Mouse (Mus musculus) hindbrain, embryonic 11.5 days (tissue): ENCODE data around the gene 0610037L13Rik. TPM values are rescaled to one million over a fixed set of nuclear protein-coding genes. Genes with fewer than 3 reads are reported as not detected.

Source experiments
- ATAC-seq: fragments of 200-750 bp; cut with Nextera tagmentation; 2 replicates; pipeline ENCODE4 v1.8.0; 2017; ENCODE audit warnings: mild to moderate bottlenecking, moderate TSS enrichment, moderate library complexity; ENCODE audit not compliant: low FRiP score
- DNase-seq: peaks from one replicate; pipeline ENCODE4 v3.0.0-alpha.2; 2015; ENCODE audit warnings: low spot score
- H3K27ac ChIP-seq: fragments of 300-500 bp; sonication (generic); 2 replicates; pipeline ENCODE4 v1.5.1; 2014; ENCODE audit warnings: mild to moderate bottlenecking, low read depth, low read length
- H3K27me3 ChIP-seq: fragments of 300-500 bp; sonication (generic); 2 replicates; pipeline ENCODE4 v1.6.1; 2014; ENCODE audit warnings: mild to moderate bottlenecking, low read length, moderate library complexity, mixed read lengths; ENCODE audit not compliant: control insufficient read depth, insufficient read depth
- H3K36me3 ChIP-seq: fragments of 300-500 bp; sonication (generic); 2 replicates; pipeline ENCODE4 v1.6.1; 2014; ENCODE audit warnings: mild to moderate bottlenecking, low read length, moderate library complexity, mixed read lengths; ENCODE audit not compliant: control insufficient read depth, insufficient read depth
- H3K4me1 ChIP-seq: fragments of 300-500 bp; sonication (generic); replicated peaks from 2 replicates; pipeline ENCODE4 v1.6.1; 2014; ENCODE audit warnings: low read length, mixed read lengths; ENCODE audit not compliant: control insufficient read depth, insufficient read depth
- H3K4me2 ChIP-seq: fragments of 300-500 bp; sonication (generic); replicated peaks from 2 replicates; pipeline ENCODE4 v1.6.1; 2014; ENCODE audit warnings: mild to moderate bottlenecking, low read depth, low read length
- H3K4me3 ChIP-seq: fragments of 300-500 bp; sonication (generic); 2 replicates; pipeline ENCODE4 v1.5.1; 2014; ENCODE audit warnings: low read depth, low read length
- H3K9ac ChIP-seq: fragments of 300-500 bp; sonication (generic); 2 replicates; pipeline ENCODE4 v1.6.1; 2014; ENCODE audit warnings: low read depth, low read length
- H3K9me3 ChIP-seq: fragments of 300-500 bp; sonication (generic); 2 replicates; pipeline ENCODE4 v1.6.1; 2016; ENCODE audit warnings: low read length; ENCODE audit not compliant: control insufficient read depth
- WGBS: fragments of 180-500 bp; shearing (Covaris S2); extraction: QIAGEN DNeasy Blood & Tissue Kit; methylation state at CpG from one replicate; pipeline ENCODE4 v1.1.7; 2014; 5-methylcytosine and 5-hydroxymethylcytosine counted together
- polyA plus RNA-seq: library from polyadenylated mRNA; unstranded; fragments of >200 nt; fragmentation: Nextera tagmentation; extraction: Ambion mirVana; gene quantifications from 2 replicates; pipeline ENCODE4 v1.2.1, GENCODE M21; 2014

0610037L13Rik gene
- polyA plus RNA-seq, 1 experiment from 2014 or later: 135 TPM

GRCm38 (mm10) chr4:107942741-107943140 is 53.1 kb downstream of the 0610037L13Rik start:
- H3K27ac ChIP-seq: no peak overlapping the region
- no peaks in the 10 kb centered on the region for H3K4me1 ChIP-seq
- no peak overlapping the region for H3K9ac ChIP-seq
- ATAC-seq (no peak), DNase-seq (no peak)
- H3K9me3 ChIP-seq: no peaks in the 10 kb centered on the region
- 92% methylated on average over 7 of the region's 7 CpGs for WGBS
- H3K27me3 ChIP-seq: no peaks in the 10 kb centered on the region
- H3K4me3 ChIP-seq: no peak overlapping the region
- no peak overlapping the region for H3K4me2 ChIP-seq
- no peaks in the 10 kb centered on the region for H3K36me3 ChIP-seq

GRCm38 (mm10) chr4:107944141-107944540 is 54.5 kb downstream of the 0610037L13Rik start:
- no peak overlapping the region for H3K27ac ChIP-seq
- H3K9me3 ChIP-seq: no peaks in the 10 kb centered on the region
- H3K9ac ChIP-seq: no peak overlapping the region
- ATAC-seq (no peak), DNase-seq (no peak)
- no peaks in the 10 kb centered on the region for H3K36me3 ChIP-seq
- H3K27me3 ChIP-seq: no peaks in the 10 kb centered on the region
- H3K4me2 ChIP-seq: no peak overlapping the region
- WGBS: 78% methylated on average over 2 of the region's 2 CpGs
- H3K4me1 ChIP-seq: no peaks in the 10 kb centered on the region
- H3K4me3 ChIP-seq: no peak overlapping the region

Other genes with a start within 250 kb of the 0610037L13Rik start
- gene Dmrtb1, start 205.6 kb upstream of the 0610037L13Rik start, polyA plus RNA-seq: 13.8 and 16.6 TPM in 2 replicates
- 22.6 and 24.9 TPM in 2 replicates for gene Lrp8, start 87.6 kb upstream of the 0610037L13Rik start, polyA plus RNA-seq
- 224 and 249 TPM in 2 replicates for gene Magoh, start 10.1 kb upstream of the 0610037L13Rik start, polyA plus RNA-seq
- 34.0 and 38.4 TPM in 2 replicates for gene Cpt2, start 33.8 kb downstream of the 0610037L13Rik start, polyA plus RNA-seq
- not detected in 2 replicates for gene Slc1a7, start 78.5 kb downstream of the 0610037L13Rik start, polyA plus RNA-seq
- gene Podn, start 206.6 kb downstream of the 0610037L13Rik start, polyA plus RNA-seq: 0.33 and 0.43 TPM in 2 replicates